Mouse (Mus musculus) adrenal gland, postnatal 25 days (tissue): Measurements from ENCODE around the gene Gm14288. TPM values are rescaled to one million over a fixed set of nuclear protein-coding genes. Genes with fewer than 3 reads are reported as not detected.
"Not testable (repeated sequence)": the region's sequence is repeated elsewhere in the genome, so short reads cannot be mapped to it uniquely, and the experiment has no call there.

Experiments used
- DNase-seq: peaks from one replicate; pipeline ENCODE4 v3.0.0; 2021; ENCODE audit warnings: mixed read lengths
- long read RNA-seq: library from polyadenylated mRNA; stranded (forward); transcript quantifications from one replicate; pipeline ENCODE4 v2.0.0, GENCODE M21; 2021
- total RNA-seq: library from RNA; stranded (reverse); gene quantifications from 2 replicates; pipeline ENCODE4 v1.2.3, GENCODE M21; 2021

Gene Gm14288
- total RNA-seq, result 3.0 and 18.0 TPM in 2 replicates
- long read RNA-seq, transcript Gm14288-201 (3 exons, 3,438 nt), result major isoform, 5 of 6 reads
- long read RNA-seq, partial matches to known transcripts, result 0 of 6 reads
- long read RNA-seq, other reads (novel, unspliced or antisense), result 1 of 6 reads

- DNase-seq, result not testable (repeated sequence)
These were observed at the start of gene Gm14288 for GRCm38 (mm10) chr2:175800993-175801392. Gene Gm14288 (minus strand): TSS chr2:175801093.

- DNase-seq, result not testable (repeated sequence)
These were observed 59.7 kb downstream of the Gm14288 start, which contains the start of gene Gm2007 for GRCm38 (mm10) chr2:175741237-175741636. Gene Gm2007 (plus strand): TSS chr2:175741537.

Other genes starting within 250 kb of the Gm14288 start
- gene Gm11007, start 157.1 kb downstream of the Gm14288 start, total RNA-seq, result not detected in 2 replicates
- 6.6 TPM in 1 of 2 replicates, not detected in the other for gene Zfp969, start 97.4 kb downstream of the Gm14288 start, total RNA-seq
- gene Gm2007, start 59.6 kb downstream of the Gm14288 start, total RNA-seq, result not detected in 2 replicates
- 10.6 and 29.4 TPM in 2 replicates for gene Gm6710, start 68.1 kb upstream of the Gm14288 start, total RNA-seq
- gene Zfp966, start 130.0 kb upstream of the Gm14288 start, total RNA-seq, result 11.8 and 13.9 TPM in 2 replicates
- gene Gm2026, start 164.2 kb upstream of the Gm14288 start, total RNA-seq, result 24.6 and 28.8 TPM in 2 replicates